Mouse (Mus musculus) erythroblast, embryonic 14.5 days (primary cell): ENCODE measurements around the gene Sorcs2. TPM values are rescaled to one million over a fixed set of nuclear protein-coding genes. Genes with fewer than 3 reads are reported as not detected.

ENCODE experiments used
- H3K27me3 ChIP-seq: 2 replicates; pipeline ENCODE4 v1.6.1; 2012; ENCODE audit warnings: inconsistent platforms; ENCODE audit not compliant: control insufficient read depth
- H3K36me3 ChIP-seq: 2 replicates; pipeline ENCODE4 v1.6.1; 2012; ENCODE audit warnings: mild to moderate bottlenecking, inconsistent platforms; ENCODE audit not compliant: control insufficient read depth
- H3K4me1 ChIP-seq: 2 replicates; pipeline ENCODE4 v1.6.1; 2012; ENCODE audit warnings: inconsistent platforms; ENCODE audit not compliant: control insufficient read depth
- H3K4me3 ChIP-seq: replicated peaks from 2 replicates; pipeline ENCODE3; 2012; ENCODE audit warnings: moderate library complexity, mild to moderate bottlenecking, inconsistent platforms
- H3K9me3 ChIP-seq: 2 replicates; pipeline ENCODE4 v1.6.1; 2012; ENCODE audit warnings: low read length, inconsistent platforms, mixed read lengths; ENCODE audit not compliant: control insufficient read depth
- GATA1 ChIP-seq: IDR thresholded peaks from 2 replicates; pipeline ENCODE4 v1.6.1; 2012; ENCODE audit warnings: low read length, inconsistent platforms, mixed read lengths
- TAL1 ChIP-seq: IDR thresholded peaks from 3 replicates; pipeline ENCODE4 v1.6.1; 2012; ENCODE audit warnings: low read length, inconsistent platforms, mixed read lengths
- polyA plus RNA-seq: library from polyadenylated mRNA; stranded (reverse); fragments of >175 nt; gene quantifications from 2 replicates; pipeline ENCODE4 v1.2.3, GENCODE M21; 2012

Gene Sorcs2
- polyA plus RNA-seq, 1 experiment = not detected

GRCm38 (mm10) chr5:36168963-36169650 lies 228.8 kb downstream of the Sorcs2 start:
- H3K27me3 ChIP-seq = no peaks in the 10 kb centered on the region
- H3K4me3 ChIP-seq = no peak overlapping the region
- no peaks in the 10 kb centered on the region for H3K36me3 ChIP-seq
- H3K9me3 ChIP-seq = no peaks in the 10 kb centered on the region
- TF ChIP-seq GATA1 = no peak
- no peak for TF ChIP-seq TAL1
- H3K4me1 ChIP-seq = no peaks in the 10 kb centered on the region

GRCm38 (mm10) chr5:36166346-36167013 lies 231.5 kb downstream of the Sorcs2 start:
- no peaks in the 10 kb centered on the region for H3K27me3 ChIP-seq
- H3K4me3 ChIP-seq = no peak overlapping the region
- no peaks in the 10 kb centered on the region for H3K9me3 ChIP-seq
- no peak for TF ChIP-seq TAL1
- no peak for TF ChIP-seq GATA1
- no peaks in the 10 kb centered on the region for H3K36me3 ChIP-seq
- H3K4me1 ChIP-seq = no peaks in the 10 kb centered on the region

GRCm38 (mm10) chr5:36165424-36166302 lies 232.3 kb downstream of the Sorcs2 start:
- no peak for TF ChIP-seq GATA1
- TF ChIP-seq TAL1 = no peak

GRCm38 (mm10) chr5:36154879-36155485 lies 243.0 kb downstream of the Sorcs2 start:
- Histone ChIP-seq H3K4me3 (no peak overlapping the region), H3K9me3 (no peaks in the 10 kb centered on the region), H3K4me1 (no peaks in the 10 kb centered on the region), H3K36me3 (no peaks in the 10 kb centered on the region), H3K27me3 (no peaks in the 10 kb centered on the region)
- TF ChIP-seq GATA1 (no peak), TAL1 (no peak)

More at GRCm38 (mm10) chr5:36165424-36166302, 232.3 kb downstream of the Sorcs2 start:
- H3K36me3 ChIP-seq = no peaks in the 10 kb centered on the region
- H3K4me3 ChIP-seq = no peak overlapping the region
- no peaks in the 10 kb centered on the region for H3K9me3 ChIP-seq
- H3K4me1 ChIP-seq = no peaks in the 10 kb centered on the region
- no peaks in the 10 kb centered on the region for H3K27me3 ChIP-seq

- no peaks in the 10 kb centered on the region for H3K9me3 ChIP-seq
- TF ChIP-seq GATA1 (no peak), TAL1 (no peak)
- H3K27me3 ChIP-seq = no peaks in the 10 kb centered on the region
- no peaks in the 10 kb centered on the region for H3K4me1 ChIP-seq
- H3K36me3 ChIP-seq = no peaks in the 10 kb centered on the region
- H3K4me3 ChIP-seq = no peak overlapping the region
Measured at GRCm38 (mm10) chr5:36153261-36153660, 244.7 kb downstream of the Sorcs2 start.

- H3K27me3 ChIP-seq = no peaks in the 10 kb centered on the region
- H3K4me3 ChIP-seq = no peak overlapping the region
- H3K9me3 ChIP-seq = no peaks in the 10 kb centered on the region
- no peaks in the 10 kb centered on the region for H3K4me1 ChIP-seq
- H3K36me3 ChIP-seq = no peaks in the 10 kb centered on the region
- TF ChIP-seq TAL1 (no peak), GATA1 (no peak)
Measured at GRCm38 (mm10) chr5:36151086-36151485, 246.9 kb downstream of the Sorcs2 start.

- Histone ChIP-seq H3K9me3 (no peaks in the 10 kb centered on the region), H3K27me3 (no peaks in the 10 kb centered on the region), H3K4me3 (no peak overlapping the region), H3K4me1 (no peaks in the 10 kb centered on the region), H3K36me3 (no peaks in the 10 kb centered on the region)
- TF ChIP-seq GATA1 (no peak), TAL1 (no peak)
Measured at GRCm38 (mm10) chr5:36149098-36149497, 248.8 kb downstream of the Sorcs2 start.

GRCm38 (mm10) chr5:36146589-36146988 lies 251.3 kb downstream of the Sorcs2 start:
- H3K4me1 ChIP-seq = no peaks in the 10 kb centered on the region
- H3K9me3 ChIP-seq = no peaks in the 10 kb centered on the region
- H3K36me3 ChIP-seq = no peaks in the 10 kb centered on the region
- no peak overlapping the region for H3K4me3 ChIP-seq
- no peaks in the 10 kb centered on the region for H3K27me3 ChIP-seq
- TF ChIP-seq TAL1 = no peak
- no peak for TF ChIP-seq GATA1

GRCm38 (mm10) chr5:36144560-36144959 lies 253.4 kb downstream of the Sorcs2 start:
- Histone ChIP-seq H3K4me1 (no peaks in the 10 kb centered on the region), H3K27me3 (no peaks in the 10 kb centered on the region), H3K4me3 (no peak overlapping the region), H3K36me3 (no peaks in the 10 kb centered on the region), H3K9me3 (no peaks in the 10 kb centered on the region)
- TF ChIP-seq TAL1 = no peak
- TF ChIP-seq GATA1 = no peak
